Mouse (Mus musculus) CH12.LX (cell line): ENCODE measurements around the gene Dnah5.

Experiments used
- CTCF ChIP-seq, 2 experiments: IDR thresholded peaks in 1 of 2; conservative IDR thresholded peaks in 1 of 2; 2 replicates each; pipeline ENCODE4 v1.5.1; 2011 to 2012; ENCODE audit warnings: low read depth in 2 of 2, low read length in 2 of 2, improper control_type of control experiment in 1 of 2, inconsistent platforms in 1 of 2, mild to moderate bottlenecking in 1 of 2, moderate library complexity in 1 of 2
- EP300 ChIP-seq: IDR thresholded peaks from 2 replicates; pipeline ENCODE4 v1.6.1; 2011; ENCODE audit warnings: low read length, improper control_type of control experiment
- HCFC1 ChIP-seq: IDR thresholded peaks from 2 replicates; pipeline ENCODE4 v1.6.1; 2012; ENCODE audit warnings: low read depth, mild to moderate bottlenecking, inconsistent platforms, low read length, improper control_type of control experiment
- JUND ChIP-seq: conservative IDR thresholded peaks from 2 replicates; pipeline ENCODE4 v1.6.1; 2011; ENCODE audit warnings: low read depth, low read length, improper control_type of control experiment
- MAFK ChIP-seq: IDR thresholded peaks from 2 replicates; pipeline ENCODE4 v1.6.1; 2011; ENCODE audit warnings: low read length, improper control_type of control experiment; ENCODE audit not compliant: insufficient replicate concordance
- NRF1 ChIP-seq: IDR thresholded peaks from 2 replicates; pipeline ENCODE4 v1.6.1; 2014; ENCODE audit warnings: low read depth, mild to moderate bottlenecking, inconsistent platforms, low read length, improper control_type of control experiment, moderate library complexity
- POLR2A ChIP-seq: IDR thresholded peaks from 2 replicates; pipeline ENCODE4 v1.6.1; 2011; ENCODE audit warnings: low read depth, mild to moderate bottlenecking, improper control_type of control experiment, low read length
- SIN3A ChIP-seq: IDR thresholded peaks from 2 replicates; pipeline ENCODE4 v1.6.1; 2012; ENCODE audit warnings: low read length, improper control_type of control experiment, inconsistent platforms
- USF2 ChIP-seq: conservative IDR thresholded peaks from 2 replicates; pipeline ENCODE4 v1.6.1; 2011; ENCODE audit warnings: low read depth, low read length, improper control_type of control experiment
- ZC3H11A ChIP-seq: IDR thresholded peaks from 2 replicates; pipeline ENCODE4 v1.6.1; 2012; ENCODE audit warnings: low read depth, mild to moderate bottlenecking, inconsistent platforms, low read length, improper control_type of control experiment

- TF ChIP-seq HCFC1, result no peak
- TF ChIP-seq JUND, result no peak
- no peak for TF ChIP-seq CTCF (conservative IDR thresholded peaks at IDR 0.05 in 1 of 2, IDR thresholded peaks at IDR 0.05 in 1 of 2; ENCODE audit: low read depth in 2 of 2, low read length in 2 of 2)
- no peak for TF ChIP-seq POLR2A
- TF ChIP-seq EP300, result no peak
- no peak for TF ChIP-seq USF2
- no peak for TF ChIP-seq ZC3H11A
- TF ChIP-seq NRF1, result no peak
- no peak for TF ChIP-seq SIN3A
- no peak for TF ChIP-seq MAFK
Observed at GRCm38 (mm10) chr15:28404630-28405029, 201.1 kb downstream of the Dnah5 start.
